Mouse (Mus musculus): ENCODE measurements around the gene Mrpl2. TPM values are rescaled to one million over a fixed set of nuclear protein-coding genes. Genes with fewer than 3 reads are reported as not detected.

The Mrpl2 gene
- polyA plus RNA-seq, 1 experiment from 2014 or later: 76.6 TPM

DNA sequence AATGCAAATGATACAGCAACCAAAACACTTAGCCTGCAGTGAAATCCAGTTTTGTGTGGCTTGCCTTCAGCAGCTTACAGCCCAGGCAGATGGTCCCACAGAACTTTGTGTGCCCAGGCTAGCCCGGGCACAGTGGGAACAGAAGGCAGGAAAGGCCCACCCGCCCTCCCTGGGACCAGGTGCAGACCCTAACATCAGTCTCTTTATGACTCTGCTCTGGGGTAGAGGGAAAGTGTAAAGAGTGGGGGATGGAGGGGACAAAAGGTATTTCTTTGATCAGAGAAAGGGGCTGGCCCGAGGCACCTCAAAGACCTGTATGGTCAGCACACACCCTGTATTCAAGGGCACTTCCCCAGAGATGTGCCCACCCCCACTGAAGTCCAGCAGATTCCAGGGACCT is 32.8 kb upstream of the Mrpl2 start:
- ATAC-seq (ENCODE audit: low FRiP score): no peak
- WGBS: 42% methylated on average over 3 of the region's 3 CpGs

DNA sequence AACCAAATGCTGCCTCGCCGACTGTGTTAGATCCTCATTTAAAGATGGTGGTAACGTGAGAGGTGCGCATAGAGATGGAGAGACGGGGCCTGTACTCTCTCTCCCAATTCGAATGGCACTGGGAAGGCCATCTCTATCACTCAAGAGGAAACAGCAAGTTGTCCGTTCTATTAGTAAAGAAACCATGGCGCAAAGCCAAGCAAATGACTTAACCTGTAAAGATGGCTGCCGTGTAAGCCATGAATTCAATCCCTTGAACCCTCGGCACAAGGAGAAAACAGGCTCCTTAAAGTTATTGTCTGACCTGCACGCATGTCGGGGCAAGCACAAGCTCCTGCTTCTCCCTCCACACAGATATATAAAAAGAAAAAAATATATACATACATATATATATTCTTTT is 28.2 kb upstream of the Mrpl2 start:
- Histone ChIP-seq H3K4me2 (peak overlapping the region; percentile 35; the same call in 1 of the 2 replicates), H3K27me3 (no peaks in the 10 kb centered on the region), H3K4me1 (peaks cover 62% of the 10 kb centered on the region), H3K36me3 (replicated peaks) (no peaks in the 10 kb centered on the region), H3K9me3 (no peaks in the 10 kb centered on the region), H3K4me3 (replicated peaks) (no peak overlapping the region), H3K9ac (0 out of 2 replicates have a peak overlapping the region, but pooled peaks have one; percentile 60), H3K27ac (peak overlapping the region; percentile 90)
- no peak for ATAC-seq (ENCODE audit: low FRiP score)
- WGBS: 65% methylated on average over 12 of the region's 12 CpGs

More for the DNA sequence above, 32.8 kb upstream of the Mrpl2 start:
- Histone ChIP-seq H3K4me2 (no peak overlapping the region; the same call in 1 of the 2 replicates), H3K4me3 (replicated peaks) (no peak overlapping the region), H3K9ac (no peak overlapping the region), H3K27ac (peak overlapping the region; percentile 43; the same call in 1 of the 2 replicates), H3K9me3 (no peaks in the 10 kb centered on the region), H3K27me3 (no peaks in the 10 kb centered on the region), H3K36me3 (replicated peaks) (no peaks in the 10 kb centered on the region), H3K4me1 (peaks cover 38% of the 10 kb centered on the region)

DNA sequence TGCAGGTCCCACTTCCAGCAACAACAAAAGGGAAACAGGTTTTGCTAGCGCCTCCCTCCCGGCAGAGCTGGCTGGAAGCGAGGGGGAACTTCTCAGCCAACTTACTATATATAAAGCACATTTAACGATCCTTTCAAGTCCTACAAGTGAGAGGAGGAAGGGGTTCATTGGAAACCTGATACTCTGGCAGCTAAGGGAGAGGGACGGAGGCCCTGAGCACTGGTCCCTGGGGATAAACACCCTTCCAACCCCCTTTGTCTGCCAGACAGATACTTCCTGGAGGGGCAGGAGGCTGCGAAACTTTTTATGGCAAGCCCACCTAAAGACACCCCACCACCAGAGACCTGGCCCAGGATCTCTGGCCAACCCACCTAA is 27.6 kb upstream of the Mrpl2 start:
- Histone ChIP-seq H3K9me3 (no peaks in the 10 kb centered on the region), H3K4me1 (peaks cover 62% of the 10 kb centered on the region)

DNA sequence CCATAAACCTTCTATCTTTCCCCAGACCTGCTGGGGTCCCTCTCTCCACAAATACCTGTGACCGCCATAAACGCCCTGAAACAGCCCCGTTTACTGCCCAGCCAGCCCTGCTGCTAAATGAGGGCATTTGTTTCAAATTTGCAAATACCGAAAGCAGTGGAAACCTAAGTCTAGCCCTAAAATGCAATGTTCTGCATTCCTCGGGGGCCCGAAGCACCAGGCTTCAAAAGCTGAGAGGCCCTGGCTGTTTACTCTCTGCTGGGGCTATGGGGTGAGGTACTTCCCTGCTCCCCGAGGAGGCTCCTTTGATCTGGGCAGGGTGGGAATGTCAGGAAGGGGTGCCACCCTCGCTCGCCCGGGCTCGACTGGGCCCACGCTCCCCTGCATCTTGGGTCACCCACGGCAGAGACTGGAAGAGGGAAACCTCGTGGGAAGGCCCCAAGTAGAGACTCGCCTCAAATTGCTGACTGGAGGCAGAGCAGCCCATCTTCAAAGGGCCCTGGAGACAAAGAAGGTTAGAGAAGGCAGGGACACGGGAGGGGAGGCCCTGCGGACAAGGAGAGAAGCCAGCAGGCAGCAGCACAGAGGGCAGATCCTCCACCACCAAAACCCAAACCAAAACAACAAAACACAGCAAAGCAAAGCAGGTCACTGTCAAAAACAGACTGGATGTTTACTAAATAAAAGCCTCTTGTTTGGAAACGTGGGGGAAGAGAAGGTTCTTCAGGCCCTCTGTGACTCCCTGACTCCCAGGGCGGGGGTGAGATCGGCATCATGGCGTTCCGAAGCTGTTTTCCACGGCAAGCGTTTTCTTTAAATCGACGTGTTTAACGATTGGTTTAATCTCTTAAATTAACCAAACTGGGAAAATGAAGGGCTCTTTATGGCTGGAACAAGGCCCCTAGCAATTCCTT is 27.0 kb upstream of the Mrpl2 start:
- ATAC-seq (ENCODE audit: low FRiP score): 0 out of 2 replicates have a peak, but pooled peaks have one; percentile 32
- Histone ChIP-seq H3K27ac (peak overlapping the region; percentile 90), H3K4me3 (replicated peaks) (peak overlapping the region; percentile 7; the same call in 1 of the 2 replicates), H3K36me3 (replicated peaks) (no peaks in the 10 kb centered on the region), H3K9ac (peak overlapping the region; percentile 60), H3K4me1 (peaks cover 61% of the 10 kb centered on the region), H3K4me2 (peak overlapping the region; percentile 35), H3K27me3 (no peaks in the 10 kb centered on the region), H3K9me3 (no peaks in the 10 kb centered on the region)
- WGBS: 3% methylated on average over 27 of the region's 27 CpGs

More for the DNA sequence above, 27.6 kb upstream of the Mrpl2 start:
- peak overlapping the region; percentile 35 for H3K4me2 ChIP-seq
- peak overlapping the region; percentile 60; the same call in 1 of the 2 replicates for H3K9ac ChIP-seq
- no peak overlapping the region for H3K4me3 ChIP-seq (replicated peaks)
- no peaks in the 10 kb centered on the region for H3K27me3 ChIP-seq
- no peaks in the 10 kb centered on the region for H3K36me3 ChIP-seq (replicated peaks)
- WGBS: 6% methylated on average over 6 of the region's 6 CpGs
- H3K27ac ChIP-seq: peak overlapping the region; percentile 90
- no peak for ATAC-seq (ENCODE audit: low FRiP score)

DNA sequence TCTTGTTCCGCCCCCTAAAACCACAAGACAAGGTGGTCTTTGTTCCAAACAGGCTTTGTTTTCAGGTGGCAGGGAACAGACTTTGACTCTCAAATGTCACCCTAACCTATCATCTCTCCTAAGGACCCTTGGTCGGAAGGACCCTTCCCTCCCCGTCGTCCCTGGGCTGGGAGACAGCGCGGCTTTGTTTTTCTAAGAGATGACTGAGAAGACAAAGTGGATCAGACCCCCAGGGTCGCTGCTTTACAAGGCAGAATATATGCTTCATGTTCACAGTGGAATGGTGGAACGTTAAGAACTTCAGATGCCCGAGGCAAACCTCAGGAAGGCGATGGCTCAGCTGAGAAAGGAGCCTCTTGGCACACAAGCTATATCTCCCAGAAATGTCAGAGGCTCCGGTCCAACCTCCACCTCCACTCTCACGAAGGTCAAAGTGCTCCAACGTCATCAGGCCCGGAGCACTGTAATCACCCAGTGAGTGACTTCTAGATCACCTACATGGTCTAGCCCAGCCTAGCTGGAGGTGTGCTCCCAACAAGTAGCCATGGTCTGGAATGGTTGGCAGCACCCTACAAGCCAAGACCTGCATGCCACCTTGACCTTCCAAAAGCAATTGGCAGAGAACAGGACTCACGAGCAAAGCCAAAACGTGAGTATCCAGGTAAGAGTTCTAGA is 26.2 kb upstream of the Mrpl2 start:
- no peak overlapping the region for H3K9ac ChIP-seq
- peak; percentile 12; the same call in 1 of the 2 replicates for ATAC-seq (ENCODE audit: low FRiP score)
- no peaks in the 10 kb centered on the region for H3K36me3 ChIP-seq (replicated peaks)
- H3K27ac ChIP-seq: peak overlapping the region; percentile 90
- H3K4me2 ChIP-seq: peak overlapping the region; percentile 35
- H3K4me3 ChIP-seq (replicated peaks): no peak overlapping the region
- H3K9me3 ChIP-seq: no peaks in the 10 kb centered on the region
- WGBS: 29% methylated on average over 16 of the region's 16 CpGs
- H3K4me1 ChIP-seq: peaks cover 69% of the 10 kb centered on the region
- H3K27me3 ChIP-seq: no peaks in the 10 kb centered on the region

DNA sequence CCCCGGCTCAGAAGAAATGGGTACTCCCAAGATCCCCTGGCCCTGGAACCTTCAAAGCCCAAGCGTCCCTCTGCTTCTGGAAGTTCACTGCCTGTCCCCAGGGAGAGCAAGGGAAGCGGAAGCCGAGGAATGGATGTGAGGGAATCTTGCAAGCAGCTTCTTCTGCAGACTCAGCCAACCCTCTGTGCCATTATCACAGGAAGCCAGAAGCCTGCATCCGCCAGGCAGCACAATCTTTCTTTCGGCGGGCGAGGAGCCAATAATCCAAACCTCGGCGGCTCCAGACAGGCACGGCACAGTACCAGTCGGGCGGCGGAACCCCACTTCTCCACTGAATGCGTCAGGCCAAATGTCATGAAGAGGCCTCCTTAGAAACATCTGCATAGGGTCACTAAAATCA is 24.7 kb upstream of the Mrpl2 start:
- peaks cover 80% of the 10 kb centered on the region for H3K4me1 ChIP-seq
- H3K36me3 ChIP-seq (replicated peaks): no peaks in the 10 kb centered on the region
- no peak overlapping the region for H3K4me3 ChIP-seq (replicated peaks)
- no peak overlapping the region for H3K4me2 ChIP-seq
- no peak overlapping the region for H3K9ac ChIP-seq
- H3K9me3 ChIP-seq: no peaks in the 10 kb centered on the region
- WGBS: 87% methylated on average over 15 of the region's 15 CpGs
- no peak for ATAC-seq (ENCODE audit: low FRiP score)
- no peak overlapping the region for H3K27ac ChIP-seq
- H3K27me3 ChIP-seq: no peaks in the 10 kb centered on the region

DNA sequence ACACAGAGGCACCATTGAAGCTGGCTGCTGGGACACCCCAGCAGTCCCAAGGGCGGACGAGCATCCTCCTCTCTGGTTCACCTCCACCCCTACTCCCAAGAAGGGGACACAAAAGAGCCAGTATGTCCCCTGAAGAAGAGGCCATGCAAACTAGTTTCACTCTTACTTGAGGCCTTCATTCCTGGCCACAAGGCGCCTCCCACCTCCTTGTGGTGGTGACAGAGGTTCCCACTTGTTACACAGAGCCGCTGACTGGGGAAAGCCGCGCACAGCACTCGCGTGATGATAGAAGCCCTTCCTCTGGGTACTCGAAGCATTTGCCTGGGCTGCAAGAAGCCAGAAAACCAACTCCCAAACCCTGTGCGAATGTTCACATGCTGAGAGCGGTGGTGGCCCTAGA is 23.8 kb upstream of the Mrpl2 start:
- Histone ChIP-seq H3K9me3 (no peaks in the 10 kb centered on the region), H3K4me1 (peaks cover 84% of the 10 kb centered on the region), H3K36me3 (replicated peaks) (no peaks in the 10 kb centered on the region), H3K4me3 (replicated peaks) (no peak overlapping the region), H3K9ac (no peak overlapping the region), H3K27ac (no peak overlapping the region), H3K4me2 (no peak overlapping the region), H3K27me3 (no peaks in the 10 kb centered on the region)
- WGBS: 87% methylated on average over 11 of the region's 11 CpGs
- ATAC-seq (ENCODE audit: low FRiP score): no peak

DNA sequence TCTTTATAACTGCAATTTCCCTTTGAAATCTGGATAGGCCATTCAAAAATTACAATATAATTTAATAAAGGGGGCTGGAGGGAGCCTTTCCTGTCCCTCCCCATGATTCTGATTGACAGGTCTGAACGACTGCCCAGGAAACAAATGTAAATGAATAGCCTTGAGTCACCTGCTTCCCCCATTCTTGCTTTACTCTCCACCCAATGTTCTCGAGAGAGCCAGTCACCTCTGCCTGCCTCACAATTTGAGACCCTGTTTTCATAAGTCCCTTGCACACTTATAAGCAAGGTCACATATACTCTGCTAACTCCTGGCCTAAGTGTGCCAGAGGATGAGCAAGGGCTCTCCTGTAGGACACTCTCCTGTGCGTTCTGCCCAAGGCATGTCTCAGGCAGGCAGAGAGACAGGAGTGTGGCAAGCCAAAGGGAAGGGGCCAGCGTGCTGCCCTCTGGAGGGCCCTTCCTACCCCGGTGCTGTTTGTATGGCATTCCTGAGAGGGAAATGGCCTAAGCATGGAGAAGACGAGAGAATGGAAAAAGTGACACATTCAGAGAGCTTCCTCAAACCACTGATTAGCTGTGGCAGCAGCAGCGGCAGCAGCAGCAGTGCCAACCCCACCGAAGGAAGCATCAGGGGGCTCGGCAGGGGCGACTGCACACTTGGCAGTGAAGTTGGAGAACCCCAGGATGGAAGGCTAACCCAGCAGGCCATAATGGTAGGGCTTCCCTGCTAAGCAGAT is 22.0 kb upstream of the Mrpl2 start:
- no peak overlapping the region for H3K4me3 ChIP-seq (replicated peaks)
- WGBS: 38% methylated on average over 10 of the region's 10 CpGs
- no peak for ATAC-seq (ENCODE audit: low FRiP score)
- no peaks in the 10 kb centered on the region for H3K36me3 ChIP-seq (replicated peaks)
- H3K9me3 ChIP-seq: no peaks in the 10 kb centered on the region
- H3K4me2 ChIP-seq: 0 out of 2 replicates have a peak overlapping the region, but pooled peaks have one; percentile 2
- 0 out of 2 replicates have a peak overlapping the region, but pooled peaks have one; percentile 21 for H3K9ac ChIP-seq
- H3K27ac ChIP-seq: peak overlapping the region; percentile 53
- H3K27me3 ChIP-seq: no peaks in the 10 kb centered on the region
- H3K4me1 ChIP-seq: peaks cover 76% of the 10 kb centered on the region

DNA sequence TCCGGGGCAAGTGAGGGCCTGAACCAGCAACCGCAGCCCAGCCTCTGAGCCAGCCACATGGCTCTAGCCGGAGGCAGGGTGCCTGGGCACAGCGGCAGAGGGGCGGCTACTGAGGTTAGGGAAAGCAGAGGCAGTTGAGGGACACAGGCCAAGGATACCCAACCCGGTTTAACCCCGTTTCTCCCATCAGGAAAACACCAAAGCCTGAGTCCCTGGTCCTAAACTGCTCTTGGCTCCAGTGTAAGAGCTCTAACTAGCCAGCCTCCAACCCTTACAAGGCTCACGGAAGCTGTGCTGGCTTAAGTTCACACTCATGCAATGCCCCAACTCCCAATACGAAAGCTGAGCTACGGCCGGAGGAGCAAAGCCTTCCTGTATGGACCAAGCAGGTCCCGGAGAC is 21.4 kb upstream of the Mrpl2 start:
- no peak for ATAC-seq (ENCODE audit: low FRiP score)
- H3K4me1 ChIP-seq: peaks cover 71% of the 10 kb centered on the region
- H3K36me3 ChIP-seq (replicated peaks): no peaks in the 10 kb centered on the region
- no peaks in the 10 kb centered on the region for H3K9me3 ChIP-seq
- peak overlapping the region; percentile 53; the same call in 1 of the 2 replicates for H3K27ac ChIP-seq
- 0 out of 2 replicates have a peak overlapping the region, but pooled peaks have one; percentile 2 for H3K4me2 ChIP-seq
- H3K9ac ChIP-seq: no peak overlapping the region
- no peaks in the 10 kb centered on the region for H3K27me3 ChIP-seq
- no peak overlapping the region for H3K4me3 ChIP-seq (replicated peaks)
- 75% methylated on average over 12 of the region's 12 CpGs for WGBS

DNA sequence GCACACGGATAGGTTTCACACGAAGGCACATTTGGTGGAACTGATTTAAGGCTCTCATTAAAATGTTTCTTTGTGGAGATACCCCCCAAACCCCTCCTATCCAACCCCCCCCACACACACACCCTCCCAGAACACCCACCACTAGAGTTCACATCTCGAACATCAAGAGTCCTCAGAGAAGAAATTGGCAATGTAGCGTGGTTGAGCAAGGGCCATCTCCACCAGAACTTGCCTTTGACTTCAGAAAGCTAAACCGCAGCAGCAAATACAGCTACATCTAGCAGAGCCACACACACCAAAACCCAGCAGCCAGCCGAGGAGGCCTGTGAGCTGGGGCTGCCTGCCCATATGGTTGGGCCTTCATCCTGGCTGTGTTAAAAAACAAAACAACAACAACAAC is 18.6 kb upstream of the Mrpl2 start:
- Histone ChIP-seq H3K4me2 (peak overlapping the region; percentile 80), H3K27ac (no peak overlapping the region), H3K9ac (peak overlapping the region; percentile 95), H3K4me1 (peaks cover 65% of the 10 kb centered on the region), H3K27me3 (no peaks in the 10 kb centered on the region), H3K4me3 (replicated peaks) (peak overlapping the region; percentile 85), H3K9me3 (no peaks in the 10 kb centered on the region), H3K36me3 (replicated peaks) (peaks cover 16% of the 10 kb centered on the region)
- WGBS: 73% methylated on average over 6 of the region's 6 CpGs
- ATAC-seq (ENCODE audit: low FRiP score): no peak

DNA sequence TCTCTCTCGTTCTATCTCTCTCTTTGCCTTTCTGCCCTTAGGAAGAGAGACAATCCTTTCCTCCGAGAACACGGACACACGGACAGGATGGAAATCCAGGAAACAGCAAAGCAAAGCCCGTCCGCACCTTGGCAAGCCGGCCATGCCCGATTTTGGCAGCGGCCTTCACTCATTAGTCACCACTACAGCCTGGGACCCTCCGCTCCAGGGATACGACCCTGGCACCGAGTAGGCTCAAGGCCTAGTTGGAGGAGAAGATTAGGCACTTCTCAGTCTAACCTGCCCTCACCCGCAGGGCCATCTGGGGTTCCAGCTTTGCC is 17.6 kb upstream of the Mrpl2 start:
- peak; percentile 31 for ATAC-seq (ENCODE audit: low FRiP score)
- peak overlapping the region; percentile 85 for H3K4me3 ChIP-seq (replicated peaks)
- peaks cover 56% of the 10 kb centered on the region for H3K4me1 ChIP-seq
- peak overlapping the region; percentile 94; the same call in 1 of the 2 replicates for H3K27ac ChIP-seq
- H3K36me3 ChIP-seq (replicated peaks): peaks cover 26% of the 10 kb centered on the region
- peak overlapping the region; percentile 80 for H3K4me2 ChIP-seq
- H3K9me3 ChIP-seq: no peaks in the 10 kb centered on the region
- peak overlapping the region; percentile 95 for H3K9ac ChIP-seq
- H3K27me3 ChIP-seq: no peaks in the 10 kb centered on the region
- WGBS: under 1% methylated on average over 12 of the region's 13 CpGs
